Mouse (Mus musculus): ENCODE results near the gene Sgpl1. TPM values are rescaled to one million over a fixed set of nuclear protein-coding genes. Genes with fewer than 3 reads are reported as not detected.
A peak's percentile ranks its signal among the peaks of the same experiment; 100 is the strongest.

The Sgpl1 gene
- polyA plus RNA-seq, 1 experiment from 2014 or later = 41.0 TPM

- H3K4me1 ChIP-seq (ENCODE audit: control insufficient read depth, insufficient read depth, low read depth, low read length) = no peaks in the 10 kb centered on the region
- no peaks in the 10 kb centered on the region for H3K36me3 ChIP-seq (ENCODE audit: control insufficient read depth, insufficient read depth, low read length)
- WGBS = 88% methylated on average over 7 of the region's 7 CpGs
- no peak overlapping the region for H3K4me3 ChIP-seq (ENCODE audit: low read length)
- no peak overlapping the region for H3K4me2 ChIP-seq (ENCODE audit: low read length)
- no peaks in the 10 kb centered on the region for H3K27me3 ChIP-seq (replicated peaks; ENCODE audit: control insufficient read depth, insufficient read depth, low read length)
- no peak for ATAC-seq
- no peak overlapping the region for H3K9ac ChIP-seq (ENCODE audit: low read depth, low read length)
- H3K27ac ChIP-seq (ENCODE audit: low read depth, low read length) = no peak overlapping the region
- no peaks in the 10 kb centered on the region for H3K9me3 ChIP-seq (ENCODE audit: control insufficient read depth, low read length)
Observed at GRCm38 (mm10) chr10:61160089-61160488, 12.6 kb upstream of the Sgpl1 start.

- Histone ChIP-seq H3K36me3 (ENCODE audit: control insufficient read depth, insufficient read depth, low read length) (no peaks in the 10 kb centered on the region), H3K4me3 (ENCODE audit: low read length) (no peak overlapping the region), H3K9ac (ENCODE audit: low read depth, low read length) (no peak overlapping the region), H3K4me2 (ENCODE audit: low read length) (no peak overlapping the region), H3K27ac (ENCODE audit: low read depth, low read length) (no peak overlapping the region), H3K4me1 (ENCODE audit: control insufficient read depth, insufficient read depth, low read depth, low read length) (no peaks in the 10 kb centered on the region), H3K9me3 (ENCODE audit: control insufficient read depth, low read length) (no peaks in the 10 kb centered on the region), H3K27me3 (replicated peaks; ENCODE audit: control insufficient read depth, insufficient read depth, low read length) (no peaks in the 10 kb centered on the region)
- no peak for ATAC-seq
- WGBS = 85% methylated on average over 3 of the region's 3 CpGs
Observed at GRCm38 (mm10) chr10:61158594-61158993, 11.1 kb upstream of the Sgpl1 start.

GRCm38 (mm10) chr10:61156453-61156852, 8.9 kb upstream of the Sgpl1 start:
- 95% methylated on average over 2 of the region's 2 CpGs for WGBS
- no peak for ATAC-seq

GRCm38 (mm10) chr10:61155611-61156010, 8.1 kb upstream of the Sgpl1 start:
- Histone ChIP-seq H3K27me3 (replicated peaks; ENCODE audit: control insufficient read depth, insufficient read depth, low read length) (no peaks in the 10 kb centered on the region), H3K4me2 (ENCODE audit: low read length) (no peak overlapping the region), H3K27ac (ENCODE audit: low read depth, low read length) (no peak overlapping the region), H3K9ac (ENCODE audit: low read depth, low read length) (no peak overlapping the region), H3K9me3 (ENCODE audit: control insufficient read depth, low read length) (no peaks in the 10 kb centered on the region), H3K4me1 (ENCODE audit: control insufficient read depth, insufficient read depth, low read depth, low read length) (no peaks in the 10 kb centered on the region), H3K4me3 (ENCODE audit: low read length) (no peak overlapping the region), H3K36me3 (ENCODE audit: control insufficient read depth, insufficient read depth, low read length) (no peaks in the 10 kb centered on the region)
- WGBS = 78% methylated on average over 3 of the region's 3 CpGs
- ATAC-seq = no peak

More at GRCm38 (mm10) chr10:61156453-61156852, 8.9 kb upstream of the Sgpl1 start:
- no peak overlapping the region for H3K4me3 ChIP-seq (ENCODE audit: low read length)
- no peaks in the 10 kb centered on the region for H3K27me3 ChIP-seq (replicated peaks; ENCODE audit: control insufficient read depth, insufficient read depth, low read length)
- H3K4me1 ChIP-seq (ENCODE audit: control insufficient read depth, insufficient read depth, low read depth, low read length) = no peaks in the 10 kb centered on the region
- H3K27ac ChIP-seq (ENCODE audit: low read depth, low read length) = no peak overlapping the region
- no peak overlapping the region for H3K9ac ChIP-seq (ENCODE audit: low read depth, low read length)
- H3K9me3 ChIP-seq (ENCODE audit: control insufficient read depth, low read length) = no peaks in the 10 kb centered on the region
- H3K4me2 ChIP-seq (ENCODE audit: low read length) = no peak overlapping the region
- no peaks in the 10 kb centered on the region for H3K36me3 ChIP-seq (ENCODE audit: control insufficient read depth, insufficient read depth, low read length)

- ATAC-seq = no peak
- Histone ChIP-seq H3K9me3 (ENCODE audit: control insufficient read depth, low read length) (no peaks in the 10 kb centered on the region), H3K4me1 (ENCODE audit: control insufficient read depth, insufficient read depth, low read depth, low read length) (no peaks in the 10 kb centered on the region), H3K27me3 (replicated peaks; ENCODE audit: control insufficient read depth, insufficient read depth, low read length) (no peaks in the 10 kb centered on the region), H3K4me3 (ENCODE audit: low read length) (no peak overlapping the region), H3K9ac (ENCODE audit: low read depth, low read length) (no peak overlapping the region), H3K4me2 (ENCODE audit: low read length) (no peak overlapping the region), H3K27ac (ENCODE audit: low read depth, low read length) (no peak overlapping the region), H3K36me3 (ENCODE audit: control insufficient read depth, insufficient read depth, low read length) (no peaks in the 10 kb centered on the region)
Observed at GRCm38 (mm10) chr10:61152131-61152530, 4.6 kb upstream of the Sgpl1 start.

- H3K9me3 ChIP-seq (ENCODE audit: control insufficient read depth, low read length) = no peaks in the 10 kb centered on the region
- H3K27ac ChIP-seq (ENCODE audit: low read depth, low read length) = no peak overlapping the region
- ATAC-seq = no peak
- H3K4me3 ChIP-seq (ENCODE audit: low read length) = no peak overlapping the region
- H3K4me2 ChIP-seq (ENCODE audit: low read length) = no peak overlapping the region
- 50% methylated on average over 6 of the region's 6 CpGs for WGBS
- no peaks in the 10 kb centered on the region for H3K27me3 ChIP-seq (replicated peaks; ENCODE audit: control insufficient read depth, insufficient read depth, low read length)
- H3K4me1 ChIP-seq (ENCODE audit: control insufficient read depth, insufficient read depth, low read depth, low read length) = peaks cover 2% of the 10 kb centered on the region
- no peak overlapping the region for H3K9ac ChIP-seq (ENCODE audit: low read depth, low read length)
- no peaks in the 10 kb centered on the region for H3K36me3 ChIP-seq (ENCODE audit: control insufficient read depth, insufficient read depth, low read length)
Observed at GRCm38 (mm10) chr10:61150616-61151015, 3.1 kb upstream of the Sgpl1 start.

GRCm38 (mm10) chr10:61149476-61149875, 2.0 kb upstream of the Sgpl1 start:
- peaks cover 5% of the 10 kb centered on the region for H3K4me1 ChIP-seq (ENCODE audit: control insufficient read depth, insufficient read depth, low read depth, low read length)
- no peak overlapping the region for H3K27ac ChIP-seq (ENCODE audit: low read depth, low read length)
- no peaks in the 10 kb centered on the region for H3K9me3 ChIP-seq (ENCODE audit: control insufficient read depth, low read length)
- H3K9ac ChIP-seq (ENCODE audit: low read depth, low read length) = no peak overlapping the region
- ATAC-seq = no peak
- H3K36me3 ChIP-seq (ENCODE audit: control insufficient read depth, insufficient read depth, low read length) = no peaks in the 10 kb centered on the region
- WGBS = 75% methylated on average over 3 of the region's 3 CpGs
- H3K4me3 ChIP-seq (ENCODE audit: low read length) = no peak overlapping the region
- no peaks in the 10 kb centered on the region for H3K27me3 ChIP-seq (replicated peaks; ENCODE audit: control insufficient read depth, insufficient read depth, low read length)
- H3K4me2 ChIP-seq (ENCODE audit: low read length) = no peak overlapping the region

GRCm38 (mm10) chr10:61146807-61147156, 721 bp downstream of the Sgpl1 start:
- ATAC-seq = peak; percentile 69
- Histone ChIP-seq H3K27ac (ENCODE audit: low read depth, low read length) (peak overlapping the region; percentile 93), H3K9me3 (ENCODE audit: control insufficient read depth, low read length) (no peaks in the 10 kb centered on the region), H3K36me3 (ENCODE audit: control insufficient read depth, insufficient read depth, low read length) (no peaks in the 10 kb centered on the region), H3K27me3 (replicated peaks; ENCODE audit: control insufficient read depth, insufficient read depth, low read length) (no peaks in the 10 kb centered on the region), H3K9ac (ENCODE audit: low read depth, low read length) (peak overlapping the region; percentile 86), H3K4me2 (ENCODE audit: low read length) (peak overlapping the region; percentile 88), H3K4me1 (ENCODE audit: control insufficient read depth, insufficient read depth, low read depth, low read length) (peaks cover 5% of the 10 kb centered on the region), H3K4me3 (ENCODE audit: low read length) (peak overlapping the region; percentile 79)
- 3% methylated on average over 14 of the region's 14 CpGs for whole genome bisulfite sequencing

- H3K4me2 ChIP-seq (ENCODE audit: low read length) = peak overlapping the region; percentile 88
- H3K27ac ChIP-seq (ENCODE audit: low read depth, low read length) = peak overlapping the region; percentile 93
- peak overlapping the region; percentile 79 for H3K4me3 ChIP-seq (ENCODE audit: low read length)
- no peaks in the 10 kb centered on the region for H3K36me3 ChIP-seq (ENCODE audit: control insufficient read depth, insufficient read depth, low read length)
- under 1% methylated on average over 47 of the region's 53 CpGs for WGBS
- ATAC-seq = peak; percentile 67
- no peaks in the 10 kb centered on the region for H3K9me3 ChIP-seq (ENCODE audit: control insufficient read depth, low read length)
- H3K4me1 ChIP-seq (ENCODE audit: control insufficient read depth, insufficient read depth, low read depth, low read length) = peaks cover 5% of the 10 kb centered on the region
- H3K27me3 ChIP-seq (replicated peaks; ENCODE audit: control insufficient read depth, insufficient read depth, low read length) = no peaks in the 10 kb centered on the region
- H3K9ac ChIP-seq (ENCODE audit: low read depth, low read length) = peak overlapping the region; percentile 86
Observed at GRCm38 (mm10) chr10:61146119-61146806, 1.2 kb downstream of the Sgpl1 start.

Data from hindbrain, embryonic 16.5 days (tissue).